Mouse (Mus musculus): ENCODE measurements around the gene Theg. TPM values are rescaled to one million over a fixed set of nuclear protein-coding genes. Genes with fewer than 3 reads are reported as not detected.

The Theg gene
- total and polyA plus RNA-seq, 2 experiments, result not detected

DNA sequence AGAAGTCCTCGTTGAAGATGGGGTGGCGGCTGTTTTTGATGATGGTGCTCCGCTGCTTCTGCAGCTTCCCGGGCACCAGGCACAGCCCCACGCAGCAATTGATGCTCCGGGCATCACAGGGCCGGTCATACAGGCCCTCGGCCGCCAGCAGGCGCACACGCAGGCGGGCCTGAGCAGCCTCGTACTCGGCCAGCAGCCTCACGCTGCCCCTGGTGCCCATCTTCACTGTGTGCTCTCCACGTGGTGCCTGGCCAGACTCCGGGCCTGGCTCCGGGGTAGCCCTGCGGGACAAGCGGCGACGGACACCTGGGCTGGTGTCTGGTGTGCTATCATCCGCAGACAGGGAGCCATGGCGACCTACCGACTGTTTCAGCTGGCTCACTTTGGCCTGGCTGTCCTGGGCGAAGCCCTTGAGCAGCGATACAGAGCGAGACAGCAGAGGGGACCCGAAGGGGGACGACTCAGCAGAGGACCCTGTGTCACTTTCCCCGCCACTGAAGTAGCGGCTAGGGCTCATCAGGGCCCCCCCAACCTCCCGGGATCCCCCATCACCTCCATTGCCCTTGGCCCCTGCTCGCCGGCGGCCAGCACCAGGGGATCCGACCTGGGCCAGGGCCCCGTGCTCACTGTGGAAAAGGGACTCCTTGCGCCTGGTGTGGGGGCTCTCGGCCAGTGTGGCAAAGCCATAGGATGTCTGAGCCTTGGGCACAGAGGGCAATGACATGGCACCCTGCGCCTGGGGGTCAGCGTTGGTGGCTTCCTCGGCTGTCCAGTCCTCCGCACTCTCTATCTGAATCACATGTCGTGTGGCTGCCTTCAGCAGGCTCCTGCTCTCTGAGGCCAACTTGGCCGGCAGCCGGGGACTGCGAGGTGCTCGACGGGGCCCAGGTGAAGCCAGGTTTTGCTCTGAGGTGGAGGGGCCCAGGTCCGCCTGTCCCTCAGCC lies 25.3 kb upstream of the Theg start:
- H3K9ac ChIP-seq (ENCODE audit: low read depth, low read length), result no peak overlapping the region
- TF ChIP-seq CTCF (IDR thresholded peaks at IDR 0.05; ENCODE audit: low read depth, low read length) (peak; percentile 38; the same call in 1 of the 2 replicates), POLR2A (IDR thresholded peaks at IDR 0.05; ENCODE audit: extremely low read depth, insufficient read depth, low read length) (no peak)
- no peak overlapping the region for H3K4me3 ChIP-seq (ENCODE audit: insufficient read depth, low read depth, low read length)
- no peaks in the 10 kb centered on the region for H3K4me1 ChIP-seq (ENCODE audit: control insufficient read depth, insufficient read depth, low read length)
- peaks cover 7% of the 10 kb centered on the region; the same call in 1 of the 2 replicates for H3K27me3 ChIP-seq (ENCODE audit: control insufficient read depth, insufficient read depth, low read length)
- no peak overlapping the region for H3K27ac ChIP-seq (replicated peaks; ENCODE audit: insufficient read depth, low read depth, low read length)
- H3K79me2 ChIP-seq (ENCODE audit: control insufficient read depth, insufficient read depth, low read length), result no peaks in the 10 kb centered on the region
- DNase-seq (ENCODE audit: extremely low read depth, low read depth, low spot score), result no peak
- H3K36me3 ChIP-seq (ENCODE audit: control insufficient read depth, insufficient read depth, low read length), result no peaks in the 10 kb centered on the region
- WGBS, result 26% methylated on average over 51 of the region's 51 CpGs

DNA sequence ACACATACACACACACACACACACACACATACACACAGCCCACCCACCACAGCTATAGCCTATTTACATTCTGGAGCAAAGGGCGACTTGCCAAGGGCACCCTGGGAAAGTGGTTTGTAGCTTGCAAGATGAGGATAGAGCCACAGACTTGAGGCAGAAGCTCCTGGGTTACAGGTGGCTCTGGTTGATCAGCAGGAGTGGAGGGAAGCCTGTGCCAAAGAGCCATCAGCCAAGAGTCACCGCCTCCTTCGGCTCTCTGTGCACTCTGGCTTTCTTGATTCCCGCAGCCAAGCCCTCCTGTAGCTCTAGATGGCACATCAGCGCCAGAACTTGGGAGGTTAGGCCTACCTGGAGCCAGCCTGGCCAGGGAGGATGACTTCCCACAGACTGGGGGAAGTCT lies 24.2 kb upstream of the Theg start:
- H3K36me3 ChIP-seq (ENCODE audit: control insufficient read depth, insufficient read depth, low read length), result no peaks in the 10 kb centered on the region
- H3K27ac ChIP-seq (replicated peaks; ENCODE audit: insufficient read depth, low read depth, low read length), result no peak overlapping the region
- no peak overlapping the region for H3K9ac ChIP-seq (ENCODE audit: low read depth, low read length)
- WGBS, result 67% methylated on average over 5 of the region's 5 CpGs
- H3K4me1 ChIP-seq (ENCODE audit: control insufficient read depth, insufficient read depth, low read length), result no peaks in the 10 kb centered on the region
- H3K4me3 ChIP-seq (ENCODE audit: insufficient read depth, low read depth, low read length), result no peak overlapping the region
- TF ChIP-seq CTCF (IDR thresholded peaks at IDR 0.05; ENCODE audit: low read depth, low read length) (no peak), POLR2A (IDR thresholded peaks at IDR 0.05; ENCODE audit: extremely low read depth, insufficient read depth, low read length) (no peak)
- no peak for DNase-seq (ENCODE audit: extremely low read depth, low read depth, low spot score)
- H3K79me2 ChIP-seq (ENCODE audit: control insufficient read depth, insufficient read depth, low read length), result no peaks in the 10 kb centered on the region
- peaks cover 7% of the 10 kb centered on the region; the same call in 1 of the 2 replicates for H3K27me3 ChIP-seq (ENCODE audit: control insufficient read depth, insufficient read depth, low read length)

DNA sequence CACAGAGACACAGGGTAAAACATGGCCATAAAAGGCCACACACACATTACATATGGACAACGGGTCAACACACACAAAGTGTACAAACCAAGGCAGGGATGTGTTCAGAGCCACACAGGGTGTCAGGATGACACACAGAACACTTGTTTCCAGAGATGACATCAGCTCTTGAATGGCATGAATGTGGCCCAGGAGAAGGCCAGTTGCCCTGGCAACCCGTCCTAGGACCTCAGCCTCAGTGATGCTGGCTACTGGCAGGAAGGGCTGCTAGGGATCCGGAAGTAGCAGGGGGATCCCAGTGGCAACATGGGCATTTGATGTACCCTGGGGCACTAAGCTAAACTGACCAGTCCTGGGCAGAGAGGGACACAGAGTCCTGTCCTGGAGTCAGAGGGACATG lies 22.1 kb upstream of the Theg start:
- WGBS, result 79% methylated on average over 3 of the region's 3 CpGs
- H3K27ac ChIP-seq (replicated peaks; ENCODE audit: insufficient read depth, low read depth, low read length), result no peak overlapping the region
- no peak overlapping the region for H3K4me3 ChIP-seq (ENCODE audit: insufficient read depth, low read depth, low read length)
- H3K9ac ChIP-seq (ENCODE audit: low read depth, low read length), result no peak overlapping the region
- TF ChIP-seq CTCF (IDR thresholded peaks at IDR 0.05; ENCODE audit: low read depth, low read length), result no peak
- no peaks in the 10 kb centered on the region for H3K36me3 ChIP-seq (ENCODE audit: control insufficient read depth, insufficient read depth, low read length)
- no peak for DNase-seq (ENCODE audit: extremely low read depth, low read depth, low spot score)
- no peaks in the 10 kb centered on the region for H3K4me1 ChIP-seq (ENCODE audit: control insufficient read depth, insufficient read depth, low read length)
- peaks cover 7% of the 10 kb centered on the region; the same call in 1 of the 2 replicates for H3K27me3 ChIP-seq (ENCODE audit: control insufficient read depth, insufficient read depth, low read length)
- no peaks in the 10 kb centered on the region for H3K79me2 ChIP-seq (ENCODE audit: control insufficient read depth, insufficient read depth, low read length)

DNA sequence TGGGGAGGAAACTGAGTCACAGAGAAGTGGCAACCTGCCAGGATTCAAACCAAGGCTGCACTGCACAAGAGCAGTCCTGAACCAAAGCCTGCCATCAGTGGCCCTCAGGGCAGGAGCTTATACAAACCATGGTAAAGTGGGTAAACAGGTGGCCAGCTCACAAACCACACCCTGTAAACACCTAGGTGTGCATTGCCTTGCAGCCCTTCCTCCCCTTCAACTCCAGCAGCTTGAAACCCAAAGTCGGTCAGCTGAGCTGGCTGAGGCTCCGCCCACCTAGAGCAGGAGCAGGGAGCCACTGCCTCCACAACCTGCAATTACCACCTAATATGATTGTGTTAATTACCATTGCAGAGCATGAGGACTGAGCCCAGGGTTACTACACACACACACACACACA lies 20.8 kb upstream of the Theg start:
- WGBS, result 42% methylated on average over 2 of the region's 2 CpGs
- no peaks in the 10 kb centered on the region for H3K79me2 ChIP-seq (ENCODE audit: control insufficient read depth, insufficient read depth, low read length)
- H3K36me3 ChIP-seq (ENCODE audit: control insufficient read depth, insufficient read depth, low read length), result no peaks in the 10 kb centered on the region
- TF ChIP-seq POLR2A (IDR thresholded peaks at IDR 0.05; ENCODE audit: extremely low read depth, insufficient read depth, low read length) (no peak), CTCF (IDR thresholded peaks at IDR 0.05; ENCODE audit: low read depth, low read length) (no peak)
- H3K4me3 ChIP-seq (ENCODE audit: insufficient read depth, low read depth, low read length), result no peak overlapping the region
- no peak for DNase-seq (ENCODE audit: extremely low read depth, low read depth, low spot score)
- H3K27me3 ChIP-seq (ENCODE audit: control insufficient read depth, insufficient read depth, low read length), result peaks cover 3% of the 10 kb centered on the region; the same call in 1 of the 2 replicates
- no peaks in the 10 kb centered on the region for H3K4me1 ChIP-seq (ENCODE audit: control insufficient read depth, insufficient read depth, low read length)
- H3K9ac ChIP-seq (ENCODE audit: low read depth, low read length), result no peak overlapping the region
- H3K27ac ChIP-seq (replicated peaks; ENCODE audit: insufficient read depth, low read depth, low read length), result no peak overlapping the region

DNA sequence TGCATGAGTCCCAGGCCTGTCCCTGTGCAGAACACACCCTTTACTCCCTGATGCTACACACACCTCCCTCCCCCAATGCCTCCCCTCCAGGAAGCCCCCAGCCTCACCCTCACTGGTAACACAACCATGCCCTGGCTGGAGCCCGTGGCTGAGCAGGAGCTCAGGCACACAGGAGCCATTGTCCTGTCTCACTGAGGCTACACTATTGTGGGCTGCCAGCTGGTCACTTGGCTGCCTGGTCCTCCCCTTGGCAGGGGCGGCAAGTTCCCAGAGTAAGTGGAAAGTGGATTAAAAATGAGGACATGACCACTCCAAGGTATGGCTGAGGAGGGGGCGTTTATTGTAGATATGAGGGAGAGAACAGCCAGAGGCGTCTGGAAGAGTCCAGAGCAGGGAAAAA lies 19.4 kb upstream of the Theg start:
- Histone ChIP-seq H3K27me3 (ENCODE audit: control insufficient read depth, insufficient read depth, low read length) (no peaks in the 10 kb centered on the region), H3K27ac (replicated peaks; ENCODE audit: insufficient read depth, low read depth, low read length) (no peak overlapping the region), H3K4me1 (ENCODE audit: control insufficient read depth, insufficient read depth, low read length) (no peaks in the 10 kb centered on the region), H3K79me2 (ENCODE audit: control insufficient read depth, insufficient read depth, low read length) (no peaks in the 10 kb centered on the region), H3K9ac (ENCODE audit: low read depth, low read length) (no peak overlapping the region), H3K4me3 (ENCODE audit: insufficient read depth, low read depth, low read length) (no peak overlapping the region), H3K36me3 (ENCODE audit: control insufficient read depth, insufficient read depth, low read length) (no peaks in the 10 kb centered on the region)
- DNase-seq (ENCODE audit: extremely low read depth, low read depth, low spot score), result no peak
- TF ChIP-seq POLR2A (IDR thresholded peaks at IDR 0.05; ENCODE audit: extremely low read depth, insufficient read depth, low read length), result no peak
- no peak for TF ChIP-seq CTCF (IDR thresholded peaks at IDR 0.05; ENCODE audit: low read depth, low read length)
- 75% methylated on average over 4 of the region's 4 CpGs for WGBS

DNA sequence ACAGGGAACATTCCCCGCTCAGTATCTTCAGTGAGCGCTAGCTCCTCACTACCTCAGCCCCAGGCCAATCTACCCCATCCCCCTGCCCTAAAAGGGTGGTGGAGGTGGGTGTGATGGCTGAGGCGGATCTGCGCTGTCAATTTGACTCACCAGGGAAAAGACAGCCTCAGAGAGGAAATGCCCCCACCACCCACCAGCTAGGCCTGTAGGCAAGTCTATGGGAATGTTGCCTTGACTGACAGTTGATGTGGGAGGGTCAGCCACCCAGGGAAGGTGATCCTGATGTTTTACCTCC lies 10.8 kb upstream of the Theg start:
- TF ChIP-seq POLR2A (IDR thresholded peaks at IDR 0.05; ENCODE audit: extremely low read depth, insufficient read depth, low read length), result no peak
- no peak for TF ChIP-seq CTCF (IDR thresholded peaks at IDR 0.05; ENCODE audit: low read depth, low read length)
- no peak for DNase-seq (ENCODE audit: extremely low read depth, low read depth, low spot score)
- Histone ChIP-seq H3K4me3 (ENCODE audit: insufficient read depth, low read depth, low read length) (no peak overlapping the region), H3K27ac (replicated peaks; ENCODE audit: insufficient read depth, low read depth, low read length) (no peak overlapping the region), H3K4me1 (ENCODE audit: control insufficient read depth, insufficient read depth, low read length) (peaks cover 6% of the 10 kb centered on the region; the same call in 1 of the 2 replicates), H3K27me3 (ENCODE audit: control insufficient read depth, insufficient read depth, low read length) (no peaks in the 10 kb centered on the region), H3K79me2 (ENCODE audit: control insufficient read depth, insufficient read depth, low read length) (no peaks in the 10 kb centered on the region), H3K36me3 (ENCODE audit: control insufficient read depth, insufficient read depth, low read length) (no peaks in the 10 kb centered on the region), H3K9ac (ENCODE audit: low read depth, low read length) (no peak overlapping the region)
- 87% methylated on average over 4 of the region's 4 CpGs for WGBS
